Mouse (Mus musculus): ENCODE data around the gene Foxp4. TPM values are rescaled to one million over a fixed set of nuclear protein-coding genes. Genes with fewer than 3 reads are reported as not detected.

The Foxp4 gene
- total and polyA plus RNA-seq, 3 experiments: 3.3 to 41.7 (median 9.9) TPM

- H3K36me3 ChIP-seq (replicated peaks in 1 of 2; ENCODE audit: control insufficient read depth in 1 of 2, insufficient read depth in 1 of 2, low read length in 1 of 2): no peaks in the 10 kb centered on the region
- H3K4me1 ChIP-seq (ENCODE audit: control insufficient read depth in 1 of 2, insufficient read depth in 2 of 2): no peaks in the 10 kb centered on the region
- TF ChIP-seq MAX (IDR thresholded peaks at IDR 0.05; ENCODE audit: low read length): no peak
- no peak for TF ChIP-seq HCFC1 (IDR thresholded peaks at IDR 0.05; ENCODE audit: low read depth, low read length)
- no peak for TF ChIP-seq UBTF (IDR thresholded peaks at IDR 0.05; ENCODE audit: low read depth, low read length)
- TF ChIP-seq ZNF384 (IDR thresholded peaks at IDR 0.05; ENCODE audit: low read depth, low read length): no peak
- no peak for TF ChIP-seq ZMIZ1 (IDR thresholded peaks at IDR 0.05; ENCODE audit: low read depth, low read length)
- TF ChIP-seq MXI1 (IDR thresholded peaks at IDR 0.05; ENCODE audit: low read depth, low read length): no peak
- no peak for TF ChIP-seq MAZ (IDR thresholded peaks at IDR 0.05; ENCODE audit: low read depth, low read length)
- peaks cover 7% of the 10 kb centered on the region for H3K27me3 ChIP-seq (replicated peaks)
- no peaks in the 10 kb centered on the region for H3K79me2 ChIP-seq (replicated peaks; ENCODE audit: control insufficient read depth, extremely low read depth, insufficient read depth, poor library complexity, severe bottlenecking)
- H3K27ac ChIP-seq (ENCODE audit: insufficient read depth, low read depth): no peak overlapping the region
- in situ Hi-C loops (cut with MboI; ENCODE audit: low pct_ligation_motif_present, low pct_unique_long_range_greater_than_20kb, low sequenced_read_pairs) (no loop called here), dilution Hi-C loops (cut with MboI; ENCODE audit: extremely low pct_ligation_motif_present, extremely low pct_unique_long_range_greater_than_20kb, low sequenced_read_pairs) (no loop called here)
- no peak overlapping the region for H3K4me3 ChIP-seq (replicated peaks in 1 of 3; ENCODE audit: low read depth in 2 of 3, low read length in 2 of 3, poor library complexity in 1 of 3)
- H3K9ac ChIP-seq (ENCODE audit: insufficient read depth, low read depth): no peak overlapping the region
- no peak overlapping the region for H3K4me2 ChIP-seq (ENCODE audit: insufficient read depth, low read depth, poor library complexity, severe bottlenecking)
- H3K9me3 ChIP-seq (replicated peaks; ENCODE audit: low read length): peaks cover 15% of the 10 kb centered on the region
- DNase-seq (ENCODE audit: extremely low read depth): no peak
Observed at GRCm38 (mm10) chr17:47845609-47846008, 78.8 kb downstream of the Foxp4 start.

DNA sequence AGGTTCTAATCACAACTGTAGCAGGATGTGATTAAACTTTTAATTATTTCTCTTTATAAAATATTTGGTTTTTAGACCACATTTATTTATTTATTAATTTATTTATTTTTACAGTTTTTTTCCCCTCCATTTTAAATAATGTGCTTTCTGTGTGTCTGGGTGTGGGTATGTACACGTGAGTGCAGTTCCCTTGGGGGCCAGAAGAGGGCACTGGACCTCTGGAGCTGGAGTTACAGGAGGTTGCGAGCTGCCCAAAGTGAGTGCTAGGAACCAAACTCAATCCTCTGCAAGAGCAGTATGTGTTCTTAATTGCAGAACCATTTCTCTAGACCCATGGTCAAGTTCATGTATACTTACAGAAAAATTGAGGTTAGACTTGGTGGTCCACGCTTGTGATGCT lies 81.0 kb downstream of the Foxp4 start:
- Histone ChIP-seq H3K4me3 (replicated peaks in 1 of 3; ENCODE audit: low read depth in 2 of 3, low read length in 2 of 3, poor library complexity in 1 of 3) (no peak overlapping the region), H3K9ac (ENCODE audit: insufficient read depth, low read depth) (no peak overlapping the region), H3K79me2 (replicated peaks; ENCODE audit: control insufficient read depth, extremely low read depth, insufficient read depth, poor library complexity, severe bottlenecking) (no peaks in the 10 kb centered on the region), H3K4me1 (ENCODE audit: control insufficient read depth in 1 of 2, insufficient read depth in 2 of 2) (no peaks in the 10 kb centered on the region), H3K4me2 (ENCODE audit: insufficient read depth, low read depth, poor library complexity, severe bottlenecking) (no peak overlapping the region), H3K27me3 (replicated peaks) (peaks cover 5% of the 10 kb centered on the region), H3K9me3 (replicated peaks; ENCODE audit: low read length) (peaks cover 15% of the 10 kb centered on the region), H3K27ac (ENCODE audit: insufficient read depth, low read depth) (no peak overlapping the region), H3K36me3 (replicated peaks in 1 of 2; ENCODE audit: control insufficient read depth in 1 of 2, insufficient read depth in 1 of 2, low read length in 1 of 2) (no peaks in the 10 kb centered on the region)
- in situ Hi-C loops (cut with MboI; ENCODE audit: low pct_ligation_motif_present, low pct_unique_long_range_greater_than_20kb, low sequenced_read_pairs) (loop anchor here (5.0 kb wide), 1 partner anchor 46 kb away; no protein-coding TSS in a partner anchor), dilution Hi-C loops (cut with MboI; ENCODE audit: extremely low pct_ligation_motif_present, extremely low pct_unique_long_range_greater_than_20kb, low sequenced_read_pairs) (no loop called here)
- no peak for DNase-seq (ENCODE audit: extremely low read depth)
- no peak for TF ChIP-seq GABPA (IDR thresholded peaks at IDR 0.05; ENCODE audit: insufficient replicate concordance, low read depth, low read length)
- peak in 1 of 2 experiments; percentile 20; a peak in 1 of 4 replicates for TF ChIP-seq CTCF (conservative IDR thresholded peaks at IDR 0.05 in 1 of 2, IDR thresholded peaks at IDR 0.05 in 1 of 2; ENCODE audit: low read depth in 2 of 2, low read length in 2 of 2)
- no peak for TF ChIP-seq POLR2AphosphoS2 (IDR thresholded peaks at IDR 0.05; ENCODE audit: low read depth, low read length)

GRCm38 (mm10) chr17:47841931-47842623 lies 82.4 kb downstream of the Foxp4 start:
- H3K9ac ChIP-seq (ENCODE audit: insufficient read depth, low read depth): no peak overlapping the region
- H3K4me3 ChIP-seq (replicated peaks in 1 of 3; ENCODE audit: low read depth in 2 of 3, low read length in 2 of 3, poor library complexity in 1 of 3): no peak overlapping the region
- in situ Hi-C loops (cut with MboI; ENCODE audit: low pct_ligation_motif_present, low pct_unique_long_range_greater_than_20kb, low sequenced_read_pairs): loop anchor here (5.0 kb wide), 1 partner anchor 45 kb away; no protein-coding TSS in a partner anchor
- H3K4me1 ChIP-seq (ENCODE audit: control insufficient read depth in 1 of 2, insufficient read depth in 2 of 2): 0 out of 4 replicates have a peak, but pooled peaks cover 0 to 2% of the 10 kb centered on the region in 2 experiments
- H3K27ac ChIP-seq (ENCODE audit: insufficient read depth, low read depth): no peak overlapping the region
- H3K27me3 ChIP-seq (replicated peaks): peaks cover 9% of the 10 kb centered on the region
- dilution Hi-C loops (cut with MboI; ENCODE audit: extremely low pct_ligation_motif_present, extremely low pct_unique_long_range_greater_than_20kb, low sequenced_read_pairs): no loop called here
- no peak overlapping the region for H3K4me2 ChIP-seq (ENCODE audit: insufficient read depth, low read depth, poor library complexity, severe bottlenecking)
- no peak for DNase-seq (ENCODE audit: extremely low read depth)
- H3K9me3 ChIP-seq (replicated peaks; ENCODE audit: low read length): peaks cover 18% of the 10 kb centered on the region
- TF ChIP-seq MAZ (IDR thresholded peaks at IDR 0.05; ENCODE audit: low read depth, low read length): no peak
- peak; percentile 80 for TF ChIP-seq MAFK (IDR thresholded peaks at IDR 0.05; ENCODE audit: insufficient replicate concordance, low read length)
- H3K79me2 ChIP-seq (replicated peaks; ENCODE audit: control insufficient read depth, extremely low read depth, insufficient read depth, poor library complexity, severe bottlenecking): no peaks in the 10 kb centered on the region
- no peaks in the 10 kb centered on the region for H3K36me3 ChIP-seq (replicated peaks in 1 of 2; ENCODE audit: control insufficient read depth in 1 of 2, insufficient read depth in 1 of 2, low read length in 1 of 2)
